Mouse (Mus musculus) thymus, adult 2 months (tissue): ENCODE data around the gene Ssmem1.

Source experiments
- CTCF ChIP-seq: fragments of 200-500 bp; IDR thresholded peaks from 2 replicates; pipeline ENCODE4 v1.5.1; 2012; ENCODE audit warnings: mild to moderate bottlenecking, control low read depth, low read length, moderate library complexity, borderline replicate concordance; ENCODE audit not compliant: control insufficient read depth, poor library complexity, insufficient read depth; ENCODE audit errors: extremely low read depth
- POLR2A ChIP-seq: fragments of 200-500 bp; IDR thresholded peaks from 2 replicates; pipeline ENCODE4 v1.6.1; 2012; ENCODE audit warnings: mild to moderate bottlenecking, low read length, control low read depth, moderate library complexity; ENCODE audit not compliant: control insufficient read depth, poor library complexity, insufficient read depth; ENCODE audit errors: extremely low read depth

GRCm38 (mm10) chr6:30520400-30520799 lies 10.8 kb downstream of the Ssmem1 start:
- TF ChIP-seq CTCF (no peak), POLR2A (no peak)
